Mouse (Mus musculus): ENCODE measurements around the gene Snx10.

DNA sequence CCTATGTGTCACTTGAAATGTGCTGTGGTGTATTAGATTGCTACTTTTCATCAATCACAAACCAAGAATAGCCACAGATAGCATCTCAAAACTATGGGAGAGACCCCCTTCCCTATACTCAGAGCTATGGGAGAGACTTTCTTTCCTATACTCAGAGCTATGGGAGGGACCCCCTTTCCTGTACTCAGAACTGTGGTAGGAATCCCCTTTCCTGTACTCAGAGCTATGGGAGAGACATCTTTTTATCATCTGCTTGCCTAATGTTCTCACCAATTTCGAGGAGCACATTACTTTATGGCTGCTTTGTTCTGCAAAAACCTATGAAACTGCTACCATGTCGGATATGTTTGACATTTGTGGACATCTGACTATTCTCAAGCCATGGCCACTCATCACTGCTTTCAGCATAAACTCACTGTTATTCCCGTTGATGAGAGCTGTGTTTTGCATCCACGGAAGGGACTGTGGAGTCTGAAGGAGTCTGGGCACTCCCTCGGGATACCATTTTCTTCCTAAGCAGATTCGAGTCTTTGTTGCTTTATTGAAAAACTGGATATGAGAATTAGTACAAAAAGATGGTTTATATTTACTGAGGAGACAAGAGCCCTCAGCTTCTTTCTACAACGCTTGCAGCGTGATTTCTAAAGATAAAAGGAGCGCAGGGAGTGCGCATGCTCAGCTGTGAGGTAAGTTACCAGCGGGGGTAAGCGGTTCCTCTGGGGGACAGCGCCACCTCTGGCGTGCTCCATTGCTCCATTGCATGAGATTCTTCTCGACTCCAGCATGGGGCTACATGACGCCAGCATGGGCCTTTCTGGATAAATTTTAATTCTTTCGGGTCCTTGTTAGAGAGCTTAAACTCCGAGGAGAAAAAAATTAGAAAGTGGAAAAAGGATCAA lies 14.7 kb upstream of the Snx10 start:
- TF ChIP-seq POLR2A (IDR thresholded peaks at IDR 0.05; ENCODE audit: low read depth, low read length): no peak
- TF ChIP-seq CTCF (IDR thresholded peaks at IDR 0.05; ENCODE audit: extremely low read depth, insufficient read length, insufficient replicate concordance, low read depth, low read length): peak; percentile 71
